Mouse (Mus musculus): ENCODE results near the gene Spg20. TPM values are rescaled to one million over a fixed set of nuclear protein-coding genes. Genes with fewer than 3 reads are reported as not detected.

Spg20 gene
- total and polyA plus RNA-seq, 2 experiments from 2014 or later, result 10.0 to 18.4 TPM

DNA sequence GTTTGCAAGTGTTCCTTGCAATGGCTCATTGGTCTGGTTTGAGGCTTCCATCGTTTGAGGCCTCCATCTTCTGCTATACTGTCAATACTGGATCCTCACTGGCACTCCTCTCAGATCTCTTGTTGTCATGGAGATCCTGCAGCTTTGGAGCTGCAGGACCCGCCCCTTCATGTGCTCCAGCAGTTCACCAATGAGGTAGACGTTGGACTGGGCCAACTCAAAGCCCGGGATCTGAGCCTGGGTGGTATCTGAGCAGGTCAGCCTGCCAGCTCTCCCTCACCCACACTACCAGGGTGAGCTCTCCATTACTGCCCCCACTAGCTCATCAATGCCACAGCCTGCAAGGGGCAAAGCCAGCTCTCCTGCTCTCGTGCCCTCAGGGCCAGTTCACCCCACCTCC, 45.5 kb downstream of the Spg20 start:
- peak; percentile 81 for ATAC-seq
- H3K27me3 ChIP-seq (ENCODE audit: insufficient read depth, low read length), result no peaks in the 10 kb centered on the region
- TF ChIP-seq CTCF (IDR thresholded peaks at IDR 0.05; ENCODE audit: low read depth), result no peak
- no peak overlapping the region for H3K9ac ChIP-seq (replicated peaks; ENCODE audit: low read length)
- no peaks in the 10 kb centered on the region for H3K36me3 ChIP-seq (ENCODE audit: insufficient read depth, low read length)
- peak; percentile 25 for DNase-seq (ENCODE audit: low spot score)
- no peaks in the 10 kb centered on the region for H3K9me3 ChIP-seq (ENCODE audit: low read length)
- no peaks in the 10 kb centered on the region for H3K4me1 ChIP-seq (ENCODE audit: insufficient read depth, low read length)
- no peak overlapping the region for H3K4me2 ChIP-seq (ENCODE audit: low read depth, low read length)
- H3K4me3 ChIP-seq (ENCODE audit: low read length), result no peak overlapping the region
- no peak overlapping the region for H3K27ac ChIP-seq
- WGBS, result 43% methylated on average over 5 of the region's 5 CpGs

DNA sequence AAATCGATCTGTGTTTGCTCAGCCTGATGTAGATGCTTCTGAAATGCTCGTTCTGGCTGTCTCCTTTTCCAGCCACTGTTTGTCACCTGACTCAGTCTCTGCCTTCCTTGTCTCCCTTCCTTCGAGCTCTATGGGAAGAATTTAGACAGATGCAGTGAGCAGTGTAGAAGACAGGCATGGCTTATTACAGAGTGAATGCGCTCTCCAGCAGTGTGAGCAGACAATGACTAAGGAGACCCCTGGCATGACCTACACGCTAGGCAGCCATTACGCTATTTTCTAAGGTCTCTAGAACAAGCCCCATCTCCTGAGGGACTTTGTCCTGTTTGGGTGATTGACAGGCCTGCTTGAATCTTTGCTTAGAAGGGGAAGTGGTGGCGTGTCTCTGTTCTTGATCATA, 49.2 kb downstream of the Spg20 start:
- Histone ChIP-seq H3K36me3 (ENCODE audit: insufficient read depth, low read length) (no peaks in the 10 kb centered on the region), H3K9me3 (ENCODE audit: low read length) (no peaks in the 10 kb centered on the region), H3K4me3 (ENCODE audit: low read length) (no peak overlapping the region), H3K27ac (no peak overlapping the region), H3K9ac (replicated peaks; ENCODE audit: low read length) (no peak overlapping the region), H3K4me1 (ENCODE audit: insufficient read depth, low read length) (no peaks in the 10 kb centered on the region), H3K27me3 (ENCODE audit: insufficient read depth, low read length) (no peaks in the 10 kb centered on the region), H3K4me2 (ENCODE audit: low read depth, low read length) (no peak overlapping the region)
- no peak for TF ChIP-seq CTCF (IDR thresholded peaks at IDR 0.05; ENCODE audit: low read depth)
- 35% methylated on average over 7 of the region's 7 CpGs for WGBS
- DNase-seq (ENCODE audit: low spot score), result no peak
- ATAC-seq, result no peak

DNA sequence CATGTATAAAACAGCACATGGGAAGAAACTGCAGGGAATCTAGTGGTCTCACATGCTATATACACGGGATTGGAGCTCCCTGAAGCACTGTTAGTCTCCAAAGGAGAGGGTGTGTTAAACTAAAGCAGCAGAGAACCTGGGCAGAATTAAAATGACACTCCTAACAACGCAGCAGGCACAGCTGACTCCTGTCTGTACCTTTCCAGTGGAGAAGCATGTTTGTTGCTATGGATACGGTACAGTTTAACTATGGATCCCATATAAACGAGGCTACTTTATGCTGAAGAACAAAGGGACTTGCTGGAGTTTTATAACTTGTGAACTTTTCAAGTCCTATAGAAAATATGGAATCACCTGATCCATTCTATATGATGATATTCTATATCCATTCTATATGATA, 51.6 kb downstream of the Spg20 start:
- Histone ChIP-seq H3K4me3 (ENCODE audit: low read length) (no peak overlapping the region), H3K36me3 (ENCODE audit: insufficient read depth, low read length) (no peaks in the 10 kb centered on the region), H3K9me3 (ENCODE audit: low read length) (no peaks in the 10 kb centered on the region), H3K27me3 (ENCODE audit: insufficient read depth, low read length) (no peaks in the 10 kb centered on the region), H3K27ac (no peak overlapping the region), H3K4me1 (ENCODE audit: insufficient read depth, low read length) (no peaks in the 10 kb centered on the region), H3K9ac (replicated peaks; ENCODE audit: low read length) (no peak overlapping the region), H3K4me2 (ENCODE audit: low read depth, low read length) (no peak overlapping the region)
- TF ChIP-seq CTCF (IDR thresholded peaks at IDR 0.05; ENCODE audit: low read depth), result no peak
- DNase-seq (ENCODE audit: low spot score), result peak; percentile 24
- peak; percentile 38; the same call in 1 of the 2 replicates for ATAC-seq
- 47% methylated on average over 4 of the region's 4 CpGs for WGBS

DNA sequence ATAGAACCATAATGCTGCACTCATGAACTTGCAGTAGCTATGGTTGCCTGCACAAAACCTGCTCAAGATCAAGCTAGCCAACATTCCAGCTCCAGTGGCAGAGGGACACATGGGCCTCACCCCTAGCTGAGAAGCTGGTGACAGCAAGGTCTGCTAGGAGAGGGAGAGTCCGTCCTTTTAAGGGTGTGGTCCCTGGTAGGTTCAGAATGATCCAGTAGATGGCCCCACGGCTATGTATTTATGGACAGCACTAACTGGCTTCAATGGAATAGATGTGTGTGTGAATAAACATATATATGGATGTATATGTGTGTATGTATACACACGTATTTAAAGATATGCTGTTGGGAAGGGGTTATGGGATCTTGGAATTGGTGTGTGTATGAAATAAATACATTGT, 60.6 kb downstream of the Spg20 start:
- H3K4me2 ChIP-seq (ENCODE audit: low read depth, low read length), result no peak overlapping the region
- TF ChIP-seq CTCF (IDR thresholded peaks at IDR 0.05; ENCODE audit: low read depth), result peak; percentile 31; the same call in 1 of the 2 replicates
- H3K4me3 ChIP-seq (ENCODE audit: low read length), result no peak overlapping the region
- no peak overlapping the region for H3K27ac ChIP-seq
- H3K9ac ChIP-seq (replicated peaks; ENCODE audit: low read length), result no peak overlapping the region
- H3K4me1 ChIP-seq (ENCODE audit: insufficient read depth, low read length), result no peaks in the 10 kb centered on the region
- no peak for ATAC-seq
- 70% methylated on average over 3 of the region's 3 CpGs for WGBS
- no peaks in the 10 kb centered on the region for H3K9me3 ChIP-seq (ENCODE audit: low read length)
- no peaks in the 10 kb centered on the region for H3K36me3 ChIP-seq (ENCODE audit: insufficient read depth, low read length)
- H3K27me3 ChIP-seq (ENCODE audit: insufficient read depth, low read length), result no peaks in the 10 kb centered on the region
- DNase-seq (ENCODE audit: low spot score), result no peak

DNA sequence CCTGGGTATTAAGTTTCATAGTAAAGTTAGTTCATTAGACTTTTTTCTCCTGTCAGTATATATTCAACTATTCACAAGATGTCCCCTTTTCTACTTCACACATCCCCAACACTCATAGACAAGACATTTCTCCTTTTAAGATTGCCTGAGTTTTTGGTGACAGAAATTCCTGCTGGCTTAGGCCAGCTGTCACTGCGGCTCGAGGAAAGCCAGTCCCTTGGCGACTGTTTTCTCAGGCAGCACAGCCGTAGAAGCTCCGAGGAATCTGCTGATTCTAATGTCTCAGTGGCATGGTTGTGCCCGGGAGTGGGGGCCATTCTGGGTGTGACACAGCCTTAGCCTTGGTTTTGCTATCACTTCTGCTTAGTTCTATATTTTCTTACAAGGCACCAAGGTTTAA, 65.4 kb downstream of the Spg20 start:
- H3K27ac ChIP-seq, result no peak overlapping the region
- no peak overlapping the region for H3K9ac ChIP-seq (replicated peaks; ENCODE audit: low read length)
- H3K4me2 ChIP-seq (ENCODE audit: low read depth, low read length), result no peak overlapping the region
- no peaks in the 10 kb centered on the region for H3K27me3 ChIP-seq (ENCODE audit: insufficient read depth, low read length)
- 42% methylated on average over 6 of the region's 6 CpGs for WGBS
- no peak for TF ChIP-seq CTCF (IDR thresholded peaks at IDR 0.05; ENCODE audit: low read depth)
- no peak overlapping the region for H3K4me3 ChIP-seq (ENCODE audit: low read length)
- no peak for DNase-seq (ENCODE audit: low spot score)
- ATAC-seq, result no peak
- H3K9me3 ChIP-seq (ENCODE audit: low read length), result no peaks in the 10 kb centered on the region
- no peaks in the 10 kb centered on the region for H3K4me1 ChIP-seq (ENCODE audit: insufficient read depth, low read length)
- H3K36me3 ChIP-seq (ENCODE audit: insufficient read depth, low read length), result no peaks in the 10 kb centered on the region

DNA sequence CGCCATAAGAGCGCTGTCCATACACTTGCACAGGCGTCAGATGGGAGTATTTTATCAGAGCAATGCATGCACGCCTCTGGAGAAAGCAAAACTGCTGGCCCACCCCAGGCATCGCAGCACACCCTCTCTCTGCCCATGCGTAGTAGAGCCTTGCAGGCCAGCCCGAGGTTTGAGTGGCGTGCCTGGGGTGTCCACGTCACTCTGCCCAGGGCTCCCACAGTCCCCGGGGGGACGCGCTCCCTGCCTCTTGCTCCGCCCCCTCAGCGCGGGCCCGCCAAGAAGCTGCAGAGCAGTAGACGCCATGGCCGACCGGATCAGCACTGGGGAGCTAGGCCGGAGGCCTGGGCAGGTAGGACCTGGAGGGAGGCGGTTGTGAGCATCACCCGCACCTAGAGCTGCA, 69.9 kb downstream of the Spg20 start, which contains the start of gene Sohlh2:
Gene Sohlh2, plus strand, starts transcription at position 263 of the 400 bp plus-strand sequence.
- no peak for TF ChIP-seq CTCF (IDR thresholded peaks at IDR 0.05; ENCODE audit: low read depth)
- no peak within 1 kb of the TSS for H3K9ac ChIP-seq (replicated peaks; ENCODE audit: low read length)
- no peak for DNase-seq (ENCODE audit: low spot score)
- no peaks in the 10 kb centered on the region for H3K36me3 ChIP-seq (ENCODE audit: insufficient read depth, low read length)
- H3K4me3 ChIP-seq (ENCODE audit: low read length), result no peak within 1 kb of the TSS
- no peak for ATAC-seq
- no peaks in the 10 kb centered on the region for H3K4me1 ChIP-seq (ENCODE audit: insufficient read depth, low read length)
- H3K9me3 ChIP-seq (ENCODE audit: low read length), result no peaks in the 10 kb centered on the region
- no peaks in the 10 kb centered on the region for H3K27me3 ChIP-seq (ENCODE audit: insufficient read depth, low read length)
- 95% methylated on average over 22 of the region's 22 CpGs for WGBS
- H3K4me2 ChIP-seq (ENCODE audit: low read depth, low read length), result no peak within 1 kb of the TSS
- no peak within 1 kb of the TSS for H3K27ac ChIP-seq

Small RNA genes within 50 kb of the gene (microRNA-seq; reads per million reads assigned to microRNA genes)
- 0 reads per million in 2 experiments for gene Gm22029

Other genes with a start within 250 kb of the Spg20 start
- 14.6 and 15.0 TPM in 2 replicates for gene Sertm1, start 196.2 kb upstream of the Spg20 start, total RNA-seq (2014; rRNA removed)
- 1.4 TPM in 2 replicates for gene Sertm1, start 196.2 kb upstream of the Spg20 start, polyA plus RNA-seq (2015; fragmentation: Nextera tagmentation; extraction: Ambion mirVana)
- 0.68 and 1.3 TPM in 2 replicates for gene Ccna1, start 56.6 kb upstream of the Spg20 start, total RNA-seq (2014; rRNA removed)
- 2.0 and 4.2 TPM in 2 replicates for gene Ccna1, start 56.6 kb upstream of the Spg20 start, polyA plus RNA-seq (2015; fragmentation: Nextera tagmentation; extraction: Ambion mirVana)
- gene Ccdc169, start 25.2 kb downstream of the Spg20 start, total RNA-seq (2014; rRNA removed), result 0.54 TPM in 1 of 2 replicates, not detected in the other
- gene Ccdc169, start 25.2 kb downstream of the Spg20 start, polyA plus RNA-seq (2015; fragmentation: Nextera tagmentation; extraction: Ambion mirVana), result 0.06 TPM in 1 of 2 replicates, not detected in the other
- not detected in 2 replicates for gene Sohlh2, start 69.9 kb downstream of the Spg20 start, total RNA-seq (2014; rRNA removed)
- gene Sohlh2, start 69.9 kb downstream of the Spg20 start, polyA plus RNA-seq (2015; fragmentation: Nextera tagmentation; extraction: Ambion mirVana), result 0.08 TPM in 2 replicates
- gene Dclk1, start 130.3 kb downstream of the Spg20 start, total RNA-seq (2014; rRNA removed), result 213 and 250 TPM in 2 replicates
- 196 and 214 TPM in 2 replicates for gene Dclk1, start 130.3 kb downstream of the Spg20 start, polyA plus RNA-seq (2015; fragmentation: Nextera tagmentation; extraction: Ambion mirVana)